Mouse (Mus musculus) midbrain, embryonic 11.5 days (tissue): ENCODE data around the gene A930018P22Rik. TPM values are rescaled to one million over a fixed set of nuclear protein-coding genes. Genes with fewer than 3 reads are reported as not detected.

ENCODE experiments used
- ATAC-seq: fragments of 200-750 bp; cut with Nextera tagmentation; 2 replicates; pipeline ENCODE4 v1.8.0; 2017; ENCODE audit warnings: moderate TSS enrichment, moderate library complexity; ENCODE audit not compliant: low FRiP score
- DNase-seq: peaks from one replicate; pipeline ENCODE4 v3.0.0; 2015; ENCODE audit warnings: low spot score; ENCODE audit errors: missing footprints
- H3K27ac ChIP-seq: fragments of 300-500 bp; sonication (generic); 2 replicates; pipeline ENCODE4 v1.5.1; 2014; ENCODE audit warnings: low read depth, low read length
- H3K27me3 ChIP-seq: fragments of 300-500 bp; sonication (generic); 2 replicates; pipeline ENCODE4 v1.6.1; 2014; ENCODE audit warnings: mild to moderate bottlenecking, low read length, moderate library complexity, mixed read lengths; ENCODE audit not compliant: control insufficient read depth, insufficient read depth
- H3K36me3 ChIP-seq: fragments of 300-500 bp; sonication (generic); 2 replicates; pipeline ENCODE4 v1.6.1; 2014; ENCODE audit warnings: mild to moderate bottlenecking, low read length, moderate library complexity, mixed read lengths; ENCODE audit not compliant: control insufficient read depth, insufficient read depth
- H3K4me1 ChIP-seq: fragments of 300-500 bp; sonication (generic); 2 replicates; pipeline ENCODE4 v1.6.1; 2014; ENCODE audit warnings: low read length; ENCODE audit not compliant: control insufficient read depth, insufficient read depth
- H3K4me2 ChIP-seq: fragments of 300-500 bp; sonication (generic); 2 replicates; pipeline ENCODE4 v1.6.1; 2014; ENCODE audit warnings: mild to moderate bottlenecking, moderate library complexity
- H3K4me3 ChIP-seq: fragments of 300-500 bp; sonication (generic); 2 replicates; pipeline ENCODE4 v1.5.1; 2014; ENCODE audit warnings: low read depth, low read length
- H3K9ac ChIP-seq: fragments of 300-500 bp; sonication (generic); 2 replicates; pipeline ENCODE4 v1.6.1; 2014; ENCODE audit warnings: low read length
- H3K9me3 ChIP-seq: fragments of 300-500 bp; sonication (generic); 2 replicates; pipeline ENCODE4 v1.6.1; 2016; ENCODE audit warnings: low read length; ENCODE audit not compliant: control insufficient read depth
- WGBS: fragments of 180-500 bp; shearing (Covaris S2); extraction: QIAGEN DNeasy Blood & Tissue Kit; methylation state at CpG from one replicate; pipeline ENCODE4 v1.1.7; 2014; 5-methylcytosine and 5-hydroxymethylcytosine counted together
- polyA plus RNA-seq: library from polyadenylated mRNA; unstranded; fragments of >200 nt; fragmentation: Nextera tagmentation; extraction: Ambion mirVana; gene quantifications from 2 replicates; pipeline ENCODE4 v1.2.1, GENCODE M21; 2014

The A930018P22Rik gene
- polyA plus RNA-seq, 1 experiment from 2014 or later: 0.16 TPM

DNA sequence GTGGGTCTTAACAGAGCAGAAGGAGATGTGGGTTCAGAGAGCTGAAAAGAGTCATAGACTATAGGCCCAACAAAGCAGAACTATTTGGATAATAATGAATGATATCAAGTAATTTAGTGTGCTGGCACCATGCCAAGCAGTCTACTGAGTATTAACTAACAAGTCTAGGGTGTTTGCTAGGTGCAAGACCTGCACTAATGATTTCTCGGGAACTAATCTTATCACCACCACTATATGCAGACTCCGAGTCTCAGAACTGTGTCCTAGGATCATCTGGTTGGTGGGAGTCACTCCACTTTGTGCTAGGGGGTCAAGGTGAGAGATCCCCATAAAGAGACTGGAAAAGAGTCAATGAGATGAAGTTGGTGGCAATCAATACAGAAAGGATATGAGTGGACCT, 43.1 kb downstream of the A930018P22Rik start:
- Histone ChIP-seq H3K4me2 (no peak overlapping the region), H3K9ac (no peak overlapping the region), H3K27ac (no peak overlapping the region), H3K36me3 (no peaks in the 10 kb centered on the region), H3K4me1 (peaks cover 9% of the 10 kb centered on the region; the same call in 1 of the 2 replicates), H3K4me3 (no peak overlapping the region), H3K27me3 (no peaks in the 10 kb centered on the region), H3K9me3 (no peaks in the 10 kb centered on the region)
- WGBS: 90% methylated on average over 2 of the region's 2 CpGs
- ATAC-seq (no peak), DNase-seq (no peak)

GRCm38 (mm10) chr2:104167765-104168164, 45.2 kb downstream of the A930018P22Rik start:
- Histone ChIP-seq H3K27ac (no peak overlapping the region), H3K36me3 (no peaks in the 10 kb centered on the region), H3K4me2 (no peak overlapping the region), H3K9me3 (no peaks in the 10 kb centered on the region), H3K9ac (no peak overlapping the region), H3K4me1 (peaks cover 9% of the 10 kb centered on the region; the same call in 1 of the 2 replicates), H3K4me3 (no peak overlapping the region), H3K27me3 (no peaks in the 10 kb centered on the region)
- WGBS: 96% methylated on average over 23 of the region's 23 CpGs
- DNase-seq (peak; percentile 76), ATAC-seq (peak; percentile 52)

GRCm38 (mm10) chr2:104168186-104168896, 45.8 kb downstream of the A930018P22Rik start:
- ATAC-seq: peak; percentile 75

GRCm38 (mm10) chr2:104172695-104173348, 50.3 kb downstream of the A930018P22Rik start:
- Histone ChIP-seq H3K27me3 (no peaks in the 10 kb centered on the region), H3K36me3 (no peaks in the 10 kb centered on the region), H3K9me3 (no peaks in the 10 kb centered on the region), H3K4me1 (peaks cover 9% of the 10 kb centered on the region; the same call in 1 of the 2 replicates), H3K4me2 (no peak overlapping the region), H3K4me3 (no peak overlapping the region), H3K27ac (no peak overlapping the region), H3K9ac (no peak overlapping the region)
- DNase-seq (peak; percentile 54), ATAC-seq (no peak)
- 80% methylated on average over 11 of the region's 11 CpGs for WGBS

More at GRCm38 (mm10) chr2:104168186-104168896, 45.8 kb downstream of the A930018P22Rik start:
- Histone ChIP-seq H3K9ac (no peak overlapping the region), H3K4me3 (no peak overlapping the region), H3K4me1 (peaks cover 9% of the 10 kb centered on the region; the same call in 1 of the 2 replicates), H3K36me3 (no peaks in the 10 kb centered on the region), H3K4me2 (no peak overlapping the region), H3K27ac (no peak overlapping the region), H3K27me3 (no peaks in the 10 kb centered on the region), H3K9me3 (no peaks in the 10 kb centered on the region)
- WGBS: 62% methylated on average over 17 of the region's 17 CpGs
- peak; percentile 81 for DNase-seq

GRCm38 (mm10) chr2:104173431-104173830, 50.9 kb downstream of the A930018P22Rik start:
- Histone ChIP-seq H3K27me3 (no peaks in the 10 kb centered on the region), H3K36me3 (no peaks in the 10 kb centered on the region), H3K4me1 (peaks cover 4% of the 10 kb centered on the region; the same call in 1 of the 2 replicates), H3K4me3 (no peak overlapping the region), H3K9ac (no peak overlapping the region), H3K27ac (no peak overlapping the region), H3K9me3 (no peaks in the 10 kb centered on the region), H3K4me2 (no peak overlapping the region)
- DNase-seq: no peak
- WGBS: 93% methylated on average over 3 of the region's 3 CpGs
- ATAC-seq: no peak

Other genes with a start within 250 kb of the A930018P22Rik start
- 25.8 and 28.6 TPM in 2 replicates for gene Lmo2, start 164.8 kb upstream of the A930018P22Rik start, polyA plus RNA-seq
- 60.1 and 72.8 TPM in 2 replicates for gene Fbxo3, start 95.0 kb upstream of the A930018P22Rik start, polyA plus RNA-seq
- 1.1 and 1.5 TPM in 2 replicates for gene 4931422A03Rik, start 94.4 kb upstream of the A930018P22Rik start, polyA plus RNA-seq
- gene Gm10912, start 56.9 kb upstream of the A930018P22Rik start, polyA plus RNA-seq: not detected in 2 replicates
- gene Gm10799, start 54.2 kb upstream of the A930018P22Rik start, polyA plus RNA-seq: not detected in 2 replicates
- gene Cd59b, start 52.9 kb upstream of the A930018P22Rik start, polyA plus RNA-seq: 1.9 and 5.6 TPM in 2 replicates
- 29.2 and 31.2 TPM in 2 replicates for gene Cd59a, start 27.0 kb upstream of the A930018P22Rik start, polyA plus RNA-seq